Mouse (Mus musculus) skeletal muscle tissue, adult 2 months (tissue): ENCODE data around the gene Pcgf6.
A peak's percentile ranks its signal among the peaks of the same experiment; 100 is the strongest.

Experiments used
- DNase-seq: peaks from one replicate; pipeline ENCODE4 v3.0.0-alpha.2; 2012; ENCODE audit warnings: low read depth, low spot score

The Pcgf6 gene

GRCm38 (mm10) chr19:47050271-47051032 lies at the start of gene Pcgf6:
Gene Pcgf6, minus strand, starts transcription at chr19:47050906.
- peak; percentile 49 for DNase-seq

DNA sequence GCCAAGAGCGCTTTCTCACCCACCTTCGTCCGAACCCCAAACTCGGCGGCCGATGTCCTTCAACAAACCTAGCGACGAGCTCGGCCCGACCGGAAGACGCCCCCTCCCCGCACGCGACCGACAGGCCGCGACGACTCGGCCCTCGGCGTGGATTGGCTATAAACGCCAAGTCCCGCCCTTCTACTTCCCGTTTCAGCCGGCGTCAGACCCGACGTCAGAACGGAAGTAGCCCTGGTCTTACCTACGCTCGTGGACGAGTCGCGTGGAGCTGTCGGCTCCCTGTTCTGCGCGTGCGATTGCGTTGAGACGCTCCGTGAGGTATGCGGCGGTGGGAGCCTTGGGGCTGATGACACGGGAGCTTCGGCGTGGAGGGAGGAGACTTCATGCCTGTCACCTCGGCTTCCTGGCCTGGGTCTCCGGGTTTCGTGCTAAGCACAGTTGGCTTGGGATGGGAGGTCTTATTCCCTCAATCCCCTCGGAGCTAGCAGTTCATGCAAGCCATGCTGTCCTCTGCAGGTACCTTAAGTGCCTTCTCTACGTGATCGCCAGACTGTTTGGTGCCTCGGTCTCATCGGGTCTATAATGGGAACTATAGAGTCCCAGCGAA lies 39.9 kb upstream of the Pcgf6 start, which contains the start of the genes Usmg5 and Pdcd11:
Gene Usmg5 (minus strand): TSS at position 98 of the 607 bp plus-strand sequence.
Gene Pdcd11 (plus strand): TSS at position 219 of the 607 bp plus-strand sequence.
- DNase-seq: peak; percentile 95

GRCm38 (mm10) chr19:47089718-47090525 lies 39.2 kb upstream of the Pcgf6 start:
- DNase-seq: no peak

DNA sequence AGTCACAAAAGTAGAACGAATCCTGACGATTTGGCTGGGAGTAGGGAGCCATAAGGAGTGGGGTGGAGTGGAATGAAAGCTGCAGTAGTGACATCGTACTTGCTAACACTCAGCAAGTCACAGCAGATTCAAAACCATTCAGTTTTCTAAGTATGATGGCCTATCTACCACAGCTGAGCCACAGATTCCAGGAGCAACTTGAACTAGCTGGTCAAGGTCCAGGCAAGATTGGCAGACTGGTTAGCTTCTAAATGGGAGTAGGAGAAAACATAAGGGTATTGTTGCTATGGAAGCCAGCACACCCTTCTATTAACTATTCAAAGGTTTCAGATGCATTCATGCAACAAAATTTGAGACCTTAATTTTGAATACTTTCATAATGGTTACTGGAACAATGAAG lies 37.5 kb upstream of the Pcgf6 start:
- no peak for DNase-seq

DNA sequence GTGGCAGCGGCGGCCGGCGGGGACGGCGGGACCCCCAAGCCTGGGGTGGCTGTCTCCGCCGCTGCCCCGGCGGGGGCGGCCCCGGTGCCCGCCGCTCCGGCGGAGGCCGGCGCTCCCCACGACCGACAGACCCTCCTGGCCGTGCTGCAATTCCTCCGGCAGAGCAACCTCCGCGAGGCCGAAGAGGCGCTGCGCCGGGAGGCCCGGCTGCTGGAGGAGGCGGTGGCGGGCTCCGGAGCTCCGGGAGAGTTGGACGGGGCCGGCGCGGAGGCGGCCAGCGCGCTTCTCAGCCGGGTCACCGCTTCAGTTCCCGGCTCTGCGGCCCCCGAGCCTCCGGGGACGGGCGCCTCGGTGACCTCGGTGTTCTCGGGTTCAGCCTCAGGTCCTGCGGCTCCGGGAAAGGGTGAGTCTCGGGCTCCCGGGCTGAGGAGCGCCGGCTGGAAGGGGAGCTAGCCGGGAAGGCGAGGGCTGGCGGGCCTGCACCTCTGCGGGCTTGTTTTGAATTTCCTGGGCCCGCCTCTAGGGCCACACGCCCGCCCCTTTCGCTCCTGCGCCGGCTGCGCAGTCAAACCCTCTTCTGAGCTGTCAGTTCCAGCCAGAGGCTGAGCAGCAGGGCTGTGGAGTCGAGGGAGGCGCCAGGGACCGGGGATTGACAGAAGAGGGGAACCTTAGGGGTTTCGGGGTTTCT lies 17.4 kb upstream of the Pcgf6 start:
- DNase-seq: peak; percentile 68

DNA sequence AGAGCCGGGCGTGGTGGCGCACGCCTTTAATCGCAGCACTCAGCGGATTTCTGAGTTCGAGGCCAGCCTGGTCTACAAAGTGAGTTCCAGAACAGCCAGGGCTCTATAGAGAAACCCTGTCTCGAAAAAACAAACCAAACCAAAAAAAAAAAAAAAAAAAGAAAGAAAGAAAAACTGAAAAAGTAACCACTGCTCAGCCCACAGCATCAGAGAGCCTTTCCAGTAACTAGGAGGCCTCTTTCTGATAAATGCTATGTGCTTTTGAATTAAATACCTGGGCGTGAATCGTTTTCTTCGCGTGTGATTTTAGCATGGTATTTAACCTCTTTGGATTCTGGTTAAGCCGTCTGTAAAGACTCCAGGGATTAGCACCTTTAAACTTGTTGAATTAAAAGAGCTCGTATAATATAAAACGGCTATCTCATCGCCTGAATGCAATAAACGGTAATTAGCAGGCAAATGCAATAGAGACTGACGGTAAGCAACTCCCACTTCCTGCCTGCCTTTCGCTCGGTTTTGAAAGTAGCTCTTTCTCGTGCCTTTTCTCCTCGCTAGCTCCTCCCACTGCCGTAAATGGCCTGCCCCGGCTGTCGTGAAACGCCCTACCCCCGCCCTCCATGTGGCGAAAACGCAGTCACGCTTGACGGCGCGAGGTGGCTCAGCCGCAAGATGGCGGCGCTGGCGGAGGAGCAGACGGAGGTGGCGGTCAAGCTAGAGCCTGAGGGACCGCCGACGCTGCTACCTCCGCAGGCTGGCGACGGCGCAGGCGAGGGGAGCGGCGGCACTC lies 16.6 kb upstream of the Pcgf6 start, which contains the start of gene Taf5:
Gene Taf5 (plus strand): TSS at position 651 of the 787 bp plus-strand sequence.
- peak; percentile 95 for DNase-seq

DNA sequence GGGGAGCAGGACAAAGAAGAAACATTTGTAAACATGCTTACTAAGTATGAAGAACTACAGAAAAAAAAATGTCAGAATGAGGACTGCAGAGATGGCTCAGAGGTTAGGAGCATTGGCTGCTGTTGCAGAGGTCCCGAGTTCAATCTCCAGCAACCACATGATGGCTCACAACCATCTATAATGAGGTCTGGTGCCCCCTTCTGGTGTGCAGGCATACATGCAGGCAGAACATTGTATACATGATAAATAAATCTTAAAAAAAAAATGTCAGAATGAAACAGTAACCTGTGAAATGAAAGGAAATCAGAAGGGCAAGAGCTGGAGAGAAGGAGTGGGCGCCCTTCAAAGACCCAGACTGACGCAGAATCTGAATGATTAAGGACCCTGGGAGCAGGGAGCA lies 15.2 kb upstream of the Pcgf6 start:
- DNase-seq: no peak

GRCm38 (mm10) chr19:47057684-47058083 lies 7.0 kb upstream of the Pcgf6 start:
- no peak for DNase-seq

DNA sequence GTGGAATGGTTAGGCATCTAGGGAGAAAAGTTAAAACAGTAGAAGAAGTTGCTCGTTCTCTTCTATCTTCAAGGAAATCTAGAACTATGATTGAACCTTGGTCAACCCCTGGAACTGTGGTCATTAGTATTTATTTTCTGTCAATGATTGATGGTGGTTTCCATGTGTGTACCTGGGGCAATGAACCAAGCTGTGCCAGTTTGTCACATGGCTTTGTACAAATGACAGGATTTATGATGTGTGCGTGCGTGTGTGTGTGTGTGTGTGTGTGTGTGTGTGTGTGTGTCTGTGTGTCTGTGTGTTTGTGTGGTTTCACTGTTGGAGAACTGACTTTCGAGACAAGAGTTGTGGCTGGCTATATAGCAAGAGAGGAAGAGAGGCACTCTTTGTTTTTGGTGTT lies 2.8 kb upstream of the Pcgf6 start:
- no peak for DNase-seq

GRCm38 (mm10) chr19:47052927-47053326 lies 2.2 kb upstream of the Pcgf6 start:
- no peak for DNase-seq

- DNase-seq: no peak
Observed at GRCm38 (mm10) chr19:47049840-47050239, 866 bp downstream of the Pcgf6 start.

DNA sequence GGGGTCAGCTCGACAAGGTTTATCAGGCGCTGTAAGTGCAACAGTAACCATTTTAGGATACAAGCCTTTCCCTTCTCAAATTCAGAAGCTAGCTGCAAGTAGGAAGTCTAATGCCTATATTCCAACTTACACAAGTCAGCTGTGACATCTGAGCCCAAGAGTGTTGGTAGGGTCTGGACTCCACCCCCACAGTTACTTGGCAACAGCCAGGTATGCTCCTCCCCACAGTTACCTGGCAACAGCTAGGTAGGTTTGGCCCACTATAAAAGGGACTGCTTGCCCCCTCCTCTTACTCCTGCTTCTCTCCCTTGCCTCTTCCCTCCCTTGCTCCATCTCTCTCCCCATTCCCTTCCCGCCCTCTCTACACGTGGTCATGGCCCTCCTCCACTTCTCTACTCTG lies 1.6 kb downstream of the Pcgf6 start:
- DNase-seq: no peak

GRCm38 (mm10) chr19:47047236-47047833 lies 3.4 kb downstream of the Pcgf6 start:
- DNase-seq: no peak

GRCm38 (mm10) chr19:47046343-47046742 lies 4.4 kb downstream of the Pcgf6 start:
- no peak for DNase-seq

DNA sequence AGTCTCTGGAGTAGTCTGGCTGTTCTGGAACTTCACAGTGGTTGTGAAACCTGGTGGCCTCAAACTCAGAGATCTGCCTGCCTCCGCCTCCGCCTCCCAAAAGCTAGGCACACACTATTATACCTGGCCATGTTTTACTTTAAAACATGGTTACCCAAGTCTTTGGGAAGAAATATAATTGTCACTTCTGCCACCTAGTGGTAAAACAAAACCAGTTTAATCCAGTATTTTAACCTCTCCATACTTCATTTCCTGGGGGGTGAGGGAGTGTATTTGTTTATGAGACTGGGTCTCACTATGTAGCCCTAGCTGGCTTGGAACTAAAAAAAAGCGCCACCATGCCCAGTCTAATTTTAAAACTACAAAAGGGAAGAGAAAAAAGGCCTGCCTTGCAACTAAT lies 7.1 kb downstream of the Pcgf6 start:
- DNase-seq: no peak

GRCm38 (mm10) chr19:47040720-47041473 lies 9.8 kb downstream of the Pcgf6 start:
- no peak for DNase-seq

- DNase-seq: no peak
Observed at GRCm38 (mm10) chr19:47036596-47036995, 14.1 kb downstream of the Pcgf6 start.

GRCm38 (mm10) chr19:47034916-47035315 lies 15.8 kb downstream of the Pcgf6 start:
- no peak for DNase-seq

- DNase-seq: no peak
Observed at GRCm38 (mm10) chr19:47031770-47032169, 18.9 kb downstream of the Pcgf6 start.

DNA sequence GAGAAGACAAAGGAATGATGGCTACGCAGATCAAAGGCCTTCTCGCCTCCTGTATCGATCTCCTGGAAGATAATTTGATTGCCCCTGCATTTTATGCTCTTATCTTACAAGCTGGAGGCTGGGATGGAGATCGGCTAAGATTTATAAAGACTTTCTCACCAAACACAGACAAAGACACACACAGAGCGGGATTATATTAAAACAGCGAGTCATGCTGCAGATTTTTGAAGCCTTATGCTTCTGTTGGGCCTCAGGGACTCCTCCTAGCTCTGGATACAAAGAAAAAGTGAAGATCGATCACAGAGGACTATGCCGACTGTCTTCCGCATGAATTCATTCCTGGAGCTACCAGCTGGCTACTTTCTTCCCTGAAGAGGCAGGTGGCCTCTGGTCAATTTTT lies 20.9 kb downstream of the Pcgf6 start:
- no peak for DNase-seq
